8 mouse cellular contexts compared by ENCODE assay signal in the genomic region with DNA sequence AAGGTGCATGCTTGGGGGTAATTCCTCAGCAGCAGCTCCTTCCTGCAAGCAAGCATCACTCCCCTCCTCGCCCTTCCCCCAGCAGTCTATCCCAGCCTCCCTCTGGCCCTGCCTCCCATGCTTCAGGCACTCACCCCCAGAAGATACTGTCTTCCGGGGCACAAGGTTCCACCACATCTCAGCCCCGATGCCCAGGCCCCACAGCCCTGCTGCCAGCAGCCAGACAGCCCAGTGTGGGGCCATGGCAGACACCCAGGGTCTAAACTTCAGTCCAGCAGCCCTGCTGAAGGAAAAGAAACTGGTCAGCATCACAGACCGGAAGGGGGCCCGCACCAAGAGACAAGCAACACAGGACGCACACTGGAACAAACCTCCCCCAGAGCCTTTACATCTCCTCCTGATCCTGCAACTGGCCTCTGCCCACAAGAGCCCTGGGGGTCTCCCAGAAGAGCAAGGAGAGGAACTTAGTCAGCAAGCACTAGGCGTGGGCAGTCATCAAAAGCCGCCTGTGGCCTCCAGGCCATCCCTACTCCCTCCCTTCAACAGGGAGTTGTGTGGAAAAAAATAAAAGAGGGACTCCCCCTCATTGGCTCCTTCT. TPM values are rescaled to one million over a fixed set of nuclear protein-coding genes. Genes with fewer than 3 reads are reported as not detected.
DNase-seq lines count a peak whose midpoint lies in the region; ATAC-seq and TF ChIP-seq lines count a peak whose summit lies in the region.

No protein-coding gene starts in this region.

- peaks cover 45% of the 10 kb centered on the region for H3K36me3 ChIP-seq in kidney, embryonic 14.5 days (ENCODE audit: control insufficient read depth, insufficient read depth, low read length)
- H3K36me3 ChIP-seq in intestine, embryonic 16.5 days (ENCODE audit: control insufficient read depth, insufficient read depth, low read length), result peaks cover 22% of the 10 kb centered on the region
- H3K36me3 ChIP-seq in midbrain, embryonic 15.5 days (replicated peaks), result peaks cover 32% of the 10 kb centered on the region

- no peak for ATAC-seq in kidney, embryonic 14.5 days (ENCODE audit: low FRiP score, low TSS enrichment)
- no peak for ATAC-seq in intestine, embryonic 16.5 days
- no peak for ATAC-seq in midbrain, embryonic 15.5 days (replicated peaks)

- no peak for DNase-seq in kidney, adult 18-20 months
- peak; percentile 59 for DNase-seq in Muller cell, postnatal 12 days (ENCODE audit: inconsistent ontology term)
- no peak for DNase-seq in T-cell, adult 2 months (ENCODE audit: low spot score)
- no peak for DNase-seq in layer of hippocampus, adult 9-10 months (ENCODE audit: low spot score)

- peaks cover 31% of the 10 kb centered on the region for H3K4me1 ChIP-seq in kidney, embryonic 14.5 days (ENCODE audit: control insufficient read depth, insufficient read depth, low read length)
- peaks cover 3% of the 10 kb centered on the region for H3K4me1 ChIP-seq in embryonic fibroblast, embryonic 13.5 days (ENCODE audit: control insufficient read depth, insufficient read depth, low read length)
- H3K4me1 ChIP-seq in intestine, embryonic 16.5 days (ENCODE audit: control insufficient read depth, insufficient read depth, low read length), result peaks cover 34% of the 10 kb centered on the region
- peaks cover 33% of the 10 kb centered on the region for H3K4me1 ChIP-seq in midbrain, embryonic 15.5 days

- peak; percentile 36; the same call in 1 of the 2 replicates for TF ChIP-seq POLR2A in embryonic fibroblast, embryonic 13.5 days (IDR thresholded peaks at IDR 0.05; ENCODE audit: low read depth, low read length)

- 4% methylated on average over 8 of the region's 8 CpGs for WGBS in kidney, embryonic 14.5 days
- WGBS in intestine, embryonic 16.5 days, result 6% methylated on average over 8 of the region's 8 CpGs
- WGBS in midbrain, embryonic 15.5 days, result 2% methylated on average over 8 of the region's 8 CpGs

- no peaks in the 10 kb centered on the region for H3K27me3 ChIP-seq in kidney, embryonic 14.5 days (ENCODE audit: control insufficient read depth, insufficient read depth, low read length)
- no peaks in the 10 kb centered on the region for H3K27me3 ChIP-seq in intestine, embryonic 16.5 days (replicated peaks; ENCODE audit: control insufficient read depth, insufficient read depth, low read length)
- no peaks in the 10 kb centered on the region for H3K27me3 ChIP-seq in midbrain, embryonic 15.5 days (replicated peaks)

- H3K27ac ChIP-seq in kidney, embryonic 14.5 days (ENCODE audit: low read depth, low read length), result peak overlapping the region; percentile 100
- H3K27ac ChIP-seq in embryonic fibroblast, embryonic 13.5 days (ENCODE audit: insufficient read depth, low read length), result peak overlapping the region; percentile 76
- peak overlapping the region; percentile 98 for H3K27ac ChIP-seq in intestine, embryonic 16.5 days (ENCODE audit: low read length)
- peak overlapping the region; percentile 97 for H3K27ac ChIP-seq in midbrain, embryonic 15.5 days

- H3K9me3 ChIP-seq in kidney, embryonic 14.5 days (ENCODE audit: control insufficient read depth, low read length), result no peaks in the 10 kb centered on the region
- H3K9me3 ChIP-seq in intestine, embryonic 16.5 days (ENCODE audit: control insufficient read depth, low read length), result no peaks in the 10 kb centered on the region
- no peaks in the 10 kb centered on the region for H3K9me3 ChIP-seq in midbrain, embryonic 15.5 days

- peak overlapping the region; percentile 97 for H3K9ac ChIP-seq in kidney, embryonic 14.5 days (ENCODE audit: low read depth, low read length)
- H3K9ac ChIP-seq in intestine, embryonic 16.5 days (ENCODE audit: low read depth, low read length), result peak overlapping the region; percentile 94
- peak overlapping the region; percentile 99 for H3K9ac ChIP-seq in midbrain, embryonic 15.5 days

- no peak for TF ChIP-seq CTCF in embryonic fibroblast, embryonic 13.5 days (IDR thresholded peaks at IDR 0.05; ENCODE audit: borderline replicate concordance, insufficient read depth, low read length)

- peak overlapping the region; percentile 56 for H3K4me2 ChIP-seq in kidney, embryonic 14.5 days (replicated peaks; ENCODE audit: low read depth, low read length)
- peak overlapping the region; percentile 86 for H3K4me2 ChIP-seq in intestine, embryonic 16.5 days (ENCODE audit: low read depth, low read length)
- peak overlapping the region; percentile 96 for H3K4me2 ChIP-seq in midbrain, embryonic 15.5 days

- peak overlapping the region; percentile 55 for H3K4me3 ChIP-seq in kidney, embryonic 14.5 days (ENCODE audit: low read length)
- peak overlapping the region; percentile 61 for H3K4me3 ChIP-seq in embryonic fibroblast, embryonic 13.5 days (ENCODE audit: insufficient read depth, low read length)
- peak overlapping the region; percentile 89 for H3K4me3 ChIP-seq in intestine, embryonic 16.5 days (ENCODE audit: low read length)
- peak overlapping the region; percentile 94 for H3K4me3 ChIP-seq in midbrain, embryonic 15.5 days

RNA-seq across cellular contexts. Expression of a gene that starts 2.3 kb away (rescaled TPM):
- polyA plus RNA-seq in kidney, embryonic 14.5 days (2014; fragmentation: Nextera tagmentation; extraction: Ambion mirVana), result 4.8 and 6.0 TPM in 2 replicates
- polyA plus RNA-seq in embryonic fibroblast, embryonic 13.5 days (2011; ENCODE audit: insufficient read length, low read depth, missing spikeins), result 11.8 and 20.5 TPM in 2 replicates
- 7.4 and 7.9 TPM in 2 replicates for polyA plus RNA-seq in intestine, embryonic 16.5 days (2015; fragmentation: Nextera tagmentation; extraction: Ambion mirVana)
- 34.3 and 37.4 TPM in 2 replicates for polyA plus RNA-seq in midbrain, embryonic 15.5 days (2015; fragmentation: Nextera tagmentation; extraction: Ambion mirVana)

RNA-seq across cellular contexts. Expression of a gene that starts 8.7 kb away (rescaled TPM):
- 22.4 and 22.7 TPM in 2 replicates for polyA plus RNA-seq in kidney, embryonic 14.5 days (2014; fragmentation: Nextera tagmentation; extraction: Ambion mirVana)
- polyA plus RNA-seq in embryonic fibroblast, embryonic 13.5 days (2011; ENCODE audit: insufficient read length, low read depth, missing spikeins), result 7.7 and 8.0 TPM in 2 replicates
- 23.6 and 26.8 TPM in 2 replicates for polyA plus RNA-seq in intestine, embryonic 16.5 days (2015; fragmentation: Nextera tagmentation; extraction: Ambion mirVana)
- 31.5 and 32.5 TPM in 2 replicates for polyA plus RNA-seq in midbrain, embryonic 15.5 days (2015; fragmentation: Nextera tagmentation; extraction: Ambion mirVana)

RNA-seq across cellular contexts. Expression of a gene that starts 16.7 kb away (rescaled TPM):
- 0.26 TPM in 1 of 2 replicates, not detected in the other for polyA plus RNA-seq in kidney, embryonic 14.5 days (2014; fragmentation: Nextera tagmentation; extraction: Ambion mirVana)
- polyA plus RNA-seq in embryonic fibroblast, embryonic 13.5 days (2011; ENCODE audit: insufficient read length, low read depth, missing spikeins), result 1.6 TPM in 1 of 2 replicates, not detected in the other
- polyA plus RNA-seq in intestine, embryonic 16.5 days (2015; fragmentation: Nextera tagmentation; extraction: Ambion mirVana), result 0.37 TPM in 1 of 2 replicates, not detected in the other
- 0.33 and 0.81 TPM in 2 replicates for polyA plus RNA-seq in midbrain, embryonic 15.5 days (2015; fragmentation: Nextera tagmentation; extraction: Ambion mirVana)

RNA-seq across cellular contexts. Expression of a gene that starts 19.2 kb away (rescaled TPM):
- polyA plus RNA-seq in kidney, embryonic 14.5 days (2014; fragmentation: Nextera tagmentation; extraction: Ambion mirVana), result 10.5 and 14.6 TPM in 2 replicates
- polyA plus RNA-seq in embryonic fibroblast, embryonic 13.5 days (2011; ENCODE audit: insufficient read length, low read depth, missing spikeins), result 2.9 and 6.7 TPM in 2 replicates
- polyA plus RNA-seq in intestine, embryonic 16.5 days (2015; fragmentation: Nextera tagmentation; extraction: Ambion mirVana), result 12.7 and 14.6 TPM in 2 replicates
- 19.0 and 23.5 TPM in 2 replicates for polyA plus RNA-seq in midbrain, embryonic 15.5 days (2015; fragmentation: Nextera tagmentation; extraction: Ambion mirVana)

RNA-seq across cellular contexts. Expression of a gene that starts 44.2 kb away (rescaled TPM):
- polyA plus RNA-seq in kidney, embryonic 14.5 days (2014; fragmentation: Nextera tagmentation; extraction: Ambion mirVana), result 5.7 and 7.5 TPM in 2 replicates
- polyA plus RNA-seq in embryonic fibroblast, embryonic 13.5 days (2011; ENCODE audit: insufficient read length, low read depth, missing spikeins), result 4.0 and 6.2 TPM in 2 replicates
- 2.1 and 2.3 TPM in 2 replicates for polyA plus RNA-seq in intestine, embryonic 16.5 days (2015; fragmentation: Nextera tagmentation; extraction: Ambion mirVana)
- 5.2 and 5.8 TPM in 2 replicates for polyA plus RNA-seq in midbrain, embryonic 15.5 days (2015; fragmentation: Nextera tagmentation; extraction: Ambion mirVana)
